Mouse (Mus musculus): Measurements from ENCODE around the gene Wwox.

The Wwox gene

GRCm38 (mm10) chr8:115336361-115336760 is 896.9 kb downstream of the Wwox start:
- no peak for DNase-seq (ENCODE audit: extremely low spot score)

DNA sequence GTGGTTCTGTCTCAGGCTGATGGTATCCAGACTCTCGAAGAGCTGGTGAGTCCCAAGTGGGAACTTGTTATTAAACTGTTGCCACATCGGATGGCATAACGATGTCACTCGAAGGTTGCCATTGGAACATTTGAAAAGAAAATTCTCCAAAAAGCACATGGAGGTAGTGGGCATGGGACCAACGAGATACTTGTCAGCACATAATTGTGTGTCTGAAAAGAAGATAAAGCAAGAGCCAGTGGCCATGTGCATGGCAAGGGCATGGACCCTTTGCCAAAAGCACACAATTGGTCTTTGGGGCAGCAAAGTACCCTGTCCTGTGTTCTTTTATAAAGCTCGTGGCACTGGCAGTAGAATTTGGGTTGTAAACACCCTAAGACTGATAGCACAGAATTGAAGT is 909.2 kb downstream of the Wwox start:
- DNase-seq (ENCODE audit: extremely low spot score), result no peak

DNA sequence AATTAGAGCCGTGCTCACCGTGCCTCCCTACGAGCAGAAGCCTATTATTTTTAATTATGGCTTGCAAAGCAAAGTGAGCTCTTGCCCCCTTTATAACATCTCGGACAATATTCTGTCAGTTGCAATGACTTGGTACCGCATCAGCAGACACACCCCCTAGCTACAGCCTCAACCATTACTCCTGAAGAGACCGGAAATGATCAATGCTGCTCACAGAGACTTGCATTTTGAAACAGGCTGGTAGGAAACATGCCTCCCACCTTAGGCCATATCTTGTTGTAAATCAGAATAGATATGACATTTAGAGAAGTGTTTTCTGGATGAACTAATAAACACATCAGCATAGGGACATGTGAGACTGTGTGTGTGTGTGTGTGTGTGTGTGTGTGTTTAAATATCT is 911.3 kb downstream of the Wwox start:
- no peak for DNase-seq (ENCODE audit: extremely low spot score)

DNA sequence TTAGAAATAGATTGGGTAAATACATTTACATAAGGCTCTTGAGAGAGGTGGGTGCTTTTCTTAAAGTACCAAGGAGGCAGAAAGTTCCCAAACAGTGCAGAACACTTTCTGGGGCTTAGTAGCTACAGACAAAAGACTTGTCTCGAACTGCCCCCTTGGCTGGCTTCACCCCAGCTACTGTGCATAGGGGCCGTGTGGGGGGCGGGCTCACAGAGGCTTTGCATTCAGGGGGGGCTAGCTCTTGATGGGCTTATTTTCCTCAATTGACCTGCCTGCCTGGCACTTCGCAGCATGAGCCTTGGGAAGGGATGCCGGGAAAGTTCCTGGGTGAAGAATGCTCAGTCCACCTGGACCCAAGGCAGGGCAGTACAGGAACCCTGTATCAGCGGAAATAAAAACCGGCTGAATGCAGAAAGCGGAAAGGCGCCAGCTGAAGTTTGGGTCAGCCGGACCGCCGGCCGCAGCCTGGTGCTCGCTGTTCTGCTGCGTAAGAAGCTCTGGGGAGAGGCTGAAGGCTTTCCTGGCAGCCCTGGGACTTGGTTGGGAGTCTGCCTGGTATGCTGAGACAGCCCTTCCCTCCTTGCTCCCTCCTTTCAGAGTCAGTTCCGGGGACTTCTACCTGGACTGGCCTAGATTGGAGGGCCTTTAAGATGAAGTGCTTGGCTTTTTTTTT is 918.3 kb downstream of the Wwox start:
- DNase-seq (ENCODE audit: extremely low spot score), result peak; percentile 19

DNA sequence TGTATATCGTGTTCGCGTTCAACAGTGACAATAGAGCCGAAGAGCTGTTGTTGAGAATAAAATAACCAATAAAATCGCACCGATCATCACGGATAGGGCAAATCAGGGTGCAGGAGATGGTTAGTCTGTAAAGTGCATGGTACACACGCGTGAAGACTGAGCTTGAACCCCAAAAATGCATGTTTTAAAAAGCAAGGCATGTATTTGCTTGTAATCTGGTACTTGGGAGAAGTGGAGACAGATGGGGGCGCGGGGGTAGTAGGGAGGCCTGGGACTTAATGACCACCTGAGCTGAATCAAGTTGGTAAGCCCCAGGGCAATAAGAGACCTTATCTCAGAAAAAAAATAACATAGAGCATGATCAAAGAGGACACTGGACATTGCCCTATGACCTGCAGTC is 919.0 kb downstream of the Wwox start:
- no peak for DNase-seq (ENCODE audit: extremely low spot score)

DNA sequence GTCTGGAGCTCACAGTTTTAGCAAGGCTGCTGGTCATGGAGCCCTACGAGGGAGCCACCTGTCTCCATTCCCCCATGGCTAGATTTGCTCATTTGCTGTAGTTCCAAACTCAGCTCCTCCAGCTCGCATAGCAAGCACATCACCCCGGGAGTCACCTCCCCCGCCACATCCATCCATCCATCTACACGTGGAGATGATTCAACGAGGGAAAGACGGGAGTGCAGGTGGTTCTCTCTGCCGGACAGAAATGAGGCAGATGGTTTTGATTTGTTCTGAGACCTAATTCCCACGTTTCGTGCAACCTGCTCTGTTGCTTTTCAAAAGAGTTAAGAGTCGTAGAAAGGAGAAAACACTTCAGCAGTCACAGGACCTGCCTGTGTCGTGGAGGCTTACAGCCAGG is 920.2 kb downstream of the Wwox start:
- DNase-seq (ENCODE audit: extremely low spot score), result peak; percentile 14

- peak; percentile 33 for DNase-seq (ENCODE audit: extremely low spot score)
Observed at GRCm38 (mm10) chr8:115362518-115362917, 923.1 kb downstream of the Wwox start.

DNA sequence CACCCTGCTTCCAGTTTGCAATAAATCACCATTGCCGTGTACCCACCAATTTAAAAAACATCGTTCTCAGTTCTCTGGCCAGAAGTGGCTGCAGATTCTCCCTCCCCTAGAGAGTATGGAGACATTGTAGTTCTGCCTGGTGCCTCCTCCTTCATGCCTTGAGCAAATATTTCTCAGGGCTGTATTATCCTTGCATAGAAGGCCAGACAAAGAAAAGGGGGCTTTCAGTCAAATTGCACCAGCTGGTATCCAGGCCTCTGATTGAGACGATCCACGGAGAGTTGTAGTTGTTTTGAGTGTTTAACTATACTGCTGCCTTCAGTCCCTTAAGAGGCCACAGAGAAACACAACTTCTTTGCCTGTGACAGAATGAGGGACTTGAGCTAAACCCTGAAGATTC is 935.5 kb downstream of the Wwox start:
- no peak for DNase-seq (ENCODE audit: extremely low spot score)

GRCm38 (mm10) chr8:115375361-115376047 is 936.0 kb downstream of the Wwox start:
- DNase-seq (ENCODE audit: extremely low spot score), result no peak

- DNase-seq (ENCODE audit: extremely low spot score), result no peak
Observed at GRCm38 (mm10) chr8:115377321-115377720, 937.9 kb downstream of the Wwox start.

DNA sequence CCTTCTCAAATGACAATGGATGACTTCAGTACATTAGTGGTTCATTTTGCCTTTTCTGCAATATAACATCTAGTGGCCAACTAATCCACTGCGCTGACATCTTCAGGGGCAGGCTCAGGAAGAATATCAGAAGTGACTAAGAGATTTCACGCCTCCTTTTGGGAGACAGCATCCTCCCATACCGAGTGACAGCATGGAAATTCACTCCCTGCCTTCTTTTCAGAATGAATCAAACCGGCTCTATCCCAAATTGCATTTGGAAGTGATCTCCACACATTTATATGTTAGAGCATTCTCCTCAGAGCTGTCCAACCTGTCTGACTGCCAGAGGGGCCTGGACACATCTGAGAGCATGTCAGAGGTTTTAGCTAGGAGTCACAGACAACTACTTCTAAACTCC is 940.6 kb downstream of the Wwox start:
- DNase-seq (ENCODE audit: extremely low spot score), result no peak

- DNase-seq (ENCODE audit: extremely low spot score), result no peak
Observed at GRCm38 (mm10) chr8:115390921-115391504, 951.6 kb downstream of the Wwox start.

DNA sequence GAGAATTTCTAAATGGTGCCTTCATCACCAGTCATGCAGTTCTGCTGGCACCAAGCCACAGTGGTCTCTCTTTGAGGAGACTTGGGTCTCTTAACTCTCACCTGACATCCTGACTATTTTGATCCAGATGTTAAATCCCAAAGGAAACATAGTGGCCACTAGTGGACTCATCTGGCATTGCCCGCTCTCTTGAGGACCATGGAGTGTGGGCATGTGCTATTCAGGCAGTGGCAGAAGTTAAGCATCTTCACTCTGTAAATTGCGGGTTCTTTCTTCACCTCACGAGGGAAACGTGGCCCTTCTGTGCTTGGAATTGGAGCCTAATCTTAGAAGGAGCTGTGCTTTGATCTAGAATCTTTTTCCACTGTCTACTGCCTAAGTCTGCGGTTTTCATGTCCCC is 956.4 kb downstream of the Wwox start:
- no peak for DNase-seq (ENCODE audit: extremely low spot score)

DNA sequence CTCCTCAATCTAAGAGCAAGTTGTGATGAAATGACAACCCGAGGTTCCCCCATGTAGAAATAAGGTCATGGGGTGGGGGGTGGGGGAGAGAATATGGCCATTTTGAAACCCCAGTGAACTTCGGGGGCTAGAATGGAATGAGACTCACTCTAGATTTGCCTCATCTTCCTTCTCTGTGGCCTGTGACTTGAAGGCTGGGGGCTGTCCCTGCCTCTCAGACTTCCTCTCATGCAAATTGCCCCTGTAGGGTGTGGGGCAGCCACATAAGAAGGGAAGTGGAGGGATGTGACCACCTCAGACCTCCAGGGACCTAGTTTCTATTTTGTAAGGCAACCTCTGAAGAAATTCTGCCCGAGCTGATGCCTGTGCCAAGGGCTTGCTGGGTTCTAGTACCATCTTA is 958.5 kb downstream of the Wwox start:
- DNase-seq (ENCODE audit: extremely low spot score), result no peak

- no peak for DNase-seq (ENCODE audit: extremely low spot score)
Observed at GRCm38 (mm10) chr8:115400013-115400720, 960.7 kb downstream of the Wwox start.
